Mouse (Mus musculus) E14TG2a.4 (cell line): Measurements from ENCODE around the gene Gpr6.

Experiments
- CTCF ChIP-seq: conservative IDR thresholded peaks from 2 replicates; pipeline ENCODE4 v1.5.1; 2014; ENCODE audit warnings: low read length
- NANOG ChIP-seq: IDR thresholded peaks from 2 replicates; pipeline ENCODE4 v1.6.1; 2014; ENCODE audit warnings: borderline replicate concordance, low read length, mixed read lengths

DNA sequence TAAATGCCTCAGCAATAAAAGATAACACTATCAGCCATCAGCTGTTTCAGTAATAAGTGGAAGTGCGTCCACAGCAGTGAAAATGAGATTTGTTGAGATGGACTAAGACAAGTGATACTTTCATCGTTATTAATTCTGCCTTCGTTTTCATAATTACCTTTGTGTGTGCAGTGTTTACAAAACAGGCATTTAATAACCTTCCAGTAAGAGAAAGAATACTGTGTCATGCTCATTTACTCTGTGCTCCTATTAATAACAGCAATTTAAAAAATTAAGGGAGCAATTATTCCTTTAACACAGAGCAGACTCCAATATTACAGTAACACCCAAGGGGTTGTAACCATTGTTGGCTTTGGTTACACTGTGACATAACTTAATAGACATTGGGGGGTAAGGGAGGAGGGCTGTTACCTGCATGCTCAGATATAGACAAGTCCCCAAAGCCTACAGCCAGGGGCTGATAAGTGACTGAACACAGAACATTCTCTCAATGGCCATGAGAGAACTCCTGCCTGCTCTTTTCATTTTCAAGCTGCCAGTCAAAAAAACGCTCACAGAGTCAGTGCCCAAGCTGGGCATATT is 11.7 kb downstream of the Gpr6 start:
- TF ChIP-seq CTCF = no peak
- TF ChIP-seq NANOG = no peak
